Mouse (Mus musculus): ENCODE data around the gene Sparcl1. TPM values are rescaled to one million over a fixed set of nuclear protein-coding genes. Genes with fewer than 3 reads are reported as not detected.

Sparcl1 gene
- polyA plus RNA-seq (2015; fragmentation: Nextera tagmentation; extraction: Ambion mirVana), result 206 and 241 TPM in 2 replicates

DNA sequence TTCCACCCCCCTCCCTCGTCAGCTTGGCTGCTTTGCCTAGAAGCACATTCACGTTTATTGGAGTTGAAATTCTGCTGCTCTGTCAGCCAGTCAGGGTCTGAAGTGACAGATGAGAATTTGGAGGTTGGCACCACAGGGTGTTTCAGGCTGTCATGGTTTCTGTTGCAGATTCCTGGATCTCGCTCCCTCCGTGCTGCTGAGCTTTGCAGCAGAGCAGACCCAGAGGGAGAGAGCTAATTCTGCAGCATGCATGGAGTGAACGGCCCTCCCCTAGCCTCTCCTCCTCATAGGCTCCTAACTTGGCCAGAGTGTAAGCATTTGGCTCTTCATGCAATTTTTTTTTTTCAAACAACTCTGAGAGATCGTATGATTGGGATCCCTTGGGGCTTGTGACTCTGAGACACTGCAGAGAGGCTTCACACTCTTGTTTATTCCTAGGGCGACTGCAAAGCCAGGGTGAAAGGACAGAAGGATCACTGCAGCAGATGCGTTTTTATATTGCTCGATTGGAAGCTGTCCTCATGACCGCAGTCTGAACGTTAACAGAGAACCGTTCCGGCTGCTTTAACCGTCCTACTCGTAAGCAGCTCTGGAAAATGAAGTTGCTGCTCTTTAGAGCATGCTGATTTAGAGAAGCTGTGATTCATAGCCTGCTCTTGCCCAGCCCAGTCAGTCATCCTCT, at the start of gene Sparcl1:
Gene Sparcl1 (minus strand): TSS at position 243 of the 682 bp plus-strand sequence.
- H3K4me1 ChIP-seq (replicated peaks; ENCODE audit: control insufficient read depth, insufficient read depth), result peaks cover 3% of the 10 kb centered on the region; the same call in 1 of the 2 replicates
- H3K4me3 ChIP-seq (ENCODE audit: low read depth, low read length), result peak within 1 kb of the TSS; percentile 41
- DNase-seq (ENCODE audit: low spot score) (no peak), ATAC-seq (ENCODE audit: low FRiP score, low TSS enrichment) (peak; percentile 75; the same call in 1 of the 2 replicates)
- peak within 1 kb of the TSS; percentile 63 for H3K9ac ChIP-seq (ENCODE audit: low read length)
- no peaks in the 10 kb centered on the region for H3K27me3 ChIP-seq (ENCODE audit: control insufficient read depth, insufficient read depth, low read length)
- no peak for TF ChIP-seq CTCF (IDR thresholded peaks at IDR 0.05; ENCODE audit: low read depth)
- TF ChIP-seq EP300 (optimal IDR thresholded peaks at IDR 0.05), result no peak
- no peaks in the 10 kb centered on the region for H3K36me3 ChIP-seq (ENCODE audit: control insufficient read depth, insufficient read depth, low read length)
- no peaks in the 10 kb centered on the region for H3K9me3 ChIP-seq (ENCODE audit: control insufficient read depth, low read length)
- peak within 1 kb of the TSS; percentile 44 for H3K4me2 ChIP-seq (replicated peaks; ENCODE audit: low read depth)
- H3K27ac ChIP-seq (replicated peaks), result peak within 1 kb of the TSS; percentile 82
- WGBS, result 29% methylated on average over 15 of the region's 15 CpGs

DNA sequence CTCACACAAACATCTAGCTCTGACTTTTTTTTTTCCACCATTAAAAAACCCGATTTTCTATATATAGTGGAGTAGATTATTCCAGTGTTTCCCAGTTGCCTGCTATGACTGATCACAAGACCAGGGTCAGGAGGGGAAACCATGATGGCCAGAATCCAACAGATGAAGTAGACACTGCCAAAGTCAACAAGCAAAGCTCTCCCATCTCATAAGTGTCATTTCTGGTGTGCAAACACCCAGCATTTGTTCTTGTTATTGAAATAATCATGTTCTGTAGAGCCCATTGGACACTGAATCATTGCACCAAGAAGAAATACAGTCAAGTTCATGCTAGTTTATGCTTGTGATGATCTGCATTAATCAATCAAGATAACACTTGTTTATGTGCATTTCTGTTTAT, 47.9 kb upstream of the Sparcl1 start:
- Histone ChIP-seq H3K9me3 (ENCODE audit: control insufficient read depth, low read length) (no peaks in the 10 kb centered on the region), H3K36me3 (ENCODE audit: control insufficient read depth, insufficient read depth, low read length) (no peaks in the 10 kb centered on the region), H3K4me2 (replicated peaks; ENCODE audit: low read depth) (no peak overlapping the region), H3K4me1 (replicated peaks; ENCODE audit: control insufficient read depth, insufficient read depth) (no peaks in the 10 kb centered on the region), H3K27me3 (ENCODE audit: control insufficient read depth, insufficient read depth, low read length) (no peaks in the 10 kb centered on the region), H3K27ac (replicated peaks) (no peak overlapping the region), H3K9ac (ENCODE audit: low read length) (no peak overlapping the region), H3K4me3 (ENCODE audit: low read depth, low read length) (no peak overlapping the region)
- DNase-seq (ENCODE audit: low spot score) (no peak), ATAC-seq (ENCODE audit: low FRiP score, low TSS enrichment) (no peak)
- WGBS, result 46% methylated on average over 1 of the region's 1 CpGs
- TF ChIP-seq EP300 (optimal IDR thresholded peaks at IDR 0.05) (no peak), CTCF (IDR thresholded peaks at IDR 0.05; ENCODE audit: low read depth) (no peak)

DNA sequence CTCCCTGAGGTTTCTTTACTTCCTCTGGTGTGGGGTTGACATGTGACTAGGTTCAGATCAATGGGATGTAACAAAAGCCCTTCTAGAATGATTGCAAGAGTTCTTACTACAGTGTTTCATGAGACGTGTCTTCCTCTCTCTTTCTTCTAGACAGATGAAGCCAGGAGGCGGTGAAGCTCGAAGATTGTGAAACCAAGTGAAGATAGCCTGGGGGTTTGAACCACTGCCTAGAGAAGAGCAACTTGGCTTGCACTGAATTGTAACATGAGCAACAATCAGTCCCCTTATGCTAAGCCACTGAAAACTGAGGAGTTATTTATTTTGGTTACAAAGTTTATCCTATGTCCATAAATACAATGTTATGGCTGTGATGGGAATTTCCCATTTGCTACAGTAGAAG, 47.0 kb upstream of the Sparcl1 start:
- Histone ChIP-seq H3K9ac (ENCODE audit: low read length) (no peak overlapping the region), H3K4me2 (replicated peaks; ENCODE audit: low read depth) (no peak overlapping the region), H3K36me3 (ENCODE audit: control insufficient read depth, insufficient read depth, low read length) (no peaks in the 10 kb centered on the region), H3K27ac (replicated peaks) (no peak overlapping the region), H3K4me3 (ENCODE audit: low read depth, low read length) (no peak overlapping the region), H3K27me3 (ENCODE audit: control insufficient read depth, insufficient read depth, low read length) (no peaks in the 10 kb centered on the region), H3K9me3 (ENCODE audit: control insufficient read depth, low read length) (no peaks in the 10 kb centered on the region), H3K4me1 (replicated peaks; ENCODE audit: control insufficient read depth, insufficient read depth) (no peaks in the 10 kb centered on the region)
- DNase-seq (ENCODE audit: low spot score) (no peak), ATAC-seq (ENCODE audit: low FRiP score, low TSS enrichment) (no peak)
- TF ChIP-seq CTCF (IDR thresholded peaks at IDR 0.05; ENCODE audit: low read depth) (no peak), EP300 (optimal IDR thresholded peaks at IDR 0.05) (no peak)
- WGBS, result 78% methylated on average over 3 of the region's 3 CpGs

DNA sequence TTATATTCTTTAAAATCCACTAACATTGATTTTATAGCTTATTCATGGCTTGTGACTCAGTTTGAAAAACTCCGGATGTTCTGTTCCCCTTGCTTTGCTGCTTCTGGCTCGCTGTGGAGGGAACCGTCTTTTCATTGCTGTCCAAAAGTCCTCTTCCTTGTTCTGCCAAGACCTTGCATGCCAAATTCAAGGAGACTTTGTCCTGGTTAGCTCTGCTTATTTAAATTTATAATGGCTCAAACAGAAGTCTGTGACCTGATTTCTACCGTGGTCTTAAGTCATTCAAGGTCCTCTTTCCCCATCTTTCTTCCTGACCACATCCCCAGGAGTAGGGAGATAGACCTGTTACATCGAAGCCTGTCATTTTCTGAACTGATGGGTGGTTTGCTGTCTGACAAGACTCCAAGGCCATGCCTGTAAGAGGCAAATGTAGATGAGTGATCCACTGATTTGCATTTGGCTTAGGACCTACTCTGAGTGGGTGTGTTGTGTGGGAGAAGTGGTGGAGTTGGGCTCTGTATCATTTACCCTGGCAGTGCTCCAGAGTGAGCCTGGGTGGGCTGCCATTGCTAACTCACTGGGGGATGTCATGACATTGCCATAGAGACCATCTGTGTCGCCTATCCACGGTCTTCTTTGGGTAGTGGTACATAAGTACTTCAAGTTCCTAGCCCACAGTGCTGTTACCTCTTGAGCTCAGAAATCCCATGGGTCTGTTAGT, 45.0 kb upstream of the Sparcl1 start:
- Histone ChIP-seq H3K4me1 (replicated peaks; ENCODE audit: control insufficient read depth, insufficient read depth) (no peaks in the 10 kb centered on the region), H3K9me3 (ENCODE audit: control insufficient read depth, low read length) (no peaks in the 10 kb centered on the region), H3K9ac (ENCODE audit: low read length) (no peak overlapping the region), H3K27ac (replicated peaks) (no peak overlapping the region), H3K4me3 (ENCODE audit: low read depth, low read length) (no peak overlapping the region), H3K36me3 (ENCODE audit: control insufficient read depth, insufficient read depth, low read length) (no peaks in the 10 kb centered on the region), H3K4me2 (replicated peaks; ENCODE audit: low read depth) (no peak overlapping the region), H3K27me3 (ENCODE audit: control insufficient read depth, insufficient read depth, low read length) (no peaks in the 10 kb centered on the region)
- no peak for TF ChIP-seq CTCF (IDR thresholded peaks at IDR 0.05; ENCODE audit: low read depth)
- WGBS, result 72% methylated on average over 7 of the region's 7 CpGs
- DNase-seq (ENCODE audit: low spot score) (no peak), ATAC-seq (ENCODE audit: low FRiP score, low TSS enrichment) (no peak)

GRCm38 (mm10) chr5:104157701-104158100, 44.2 kb upstream of the Sparcl1 start:
- H3K4me2 ChIP-seq (replicated peaks; ENCODE audit: low read depth), result no peak overlapping the region
- 89% methylated on average over 7 of the region's 7 CpGs for WGBS
- no peak for ATAC-seq (ENCODE audit: low FRiP score, low TSS enrichment)
- H3K27ac ChIP-seq (replicated peaks), result no peak overlapping the region
- no peak overlapping the region for H3K9ac ChIP-seq (ENCODE audit: low read length)
- no peaks in the 10 kb centered on the region for H3K4me1 ChIP-seq (replicated peaks; ENCODE audit: control insufficient read depth, insufficient read depth)
- no peak for TF ChIP-seq EP300 (optimal IDR thresholded peaks at IDR 0.05)
- TF ChIP-seq CTCF (IDR thresholded peaks at IDR 0.05; ENCODE audit: low read depth), result no peak
- H3K27me3 ChIP-seq (ENCODE audit: control insufficient read depth, insufficient read depth, low read length), result no peaks in the 10 kb centered on the region
- H3K9me3 ChIP-seq (ENCODE audit: control insufficient read depth, low read length), result no peaks in the 10 kb centered on the region
- H3K36me3 ChIP-seq (ENCODE audit: control insufficient read depth, insufficient read depth, low read length), result no peaks in the 10 kb centered on the region
- no peak overlapping the region for H3K4me3 ChIP-seq (ENCODE audit: low read depth, low read length)
- DNase-seq (ENCODE audit: low spot score), result no peak

GRCm38 (mm10) chr5:104150196-104150595, 36.7 kb upstream of the Sparcl1 start:
- DNase-seq (ENCODE audit: low spot score) (no peak), ATAC-seq (ENCODE audit: low FRiP score, low TSS enrichment) (no peak)
- no peaks in the 10 kb centered on the region for H3K4me1 ChIP-seq (replicated peaks; ENCODE audit: control insufficient read depth, insufficient read depth)
- no peaks in the 10 kb centered on the region for H3K36me3 ChIP-seq (ENCODE audit: control insufficient read depth, insufficient read depth, low read length)
- H3K27ac ChIP-seq (replicated peaks), result no peak overlapping the region
- H3K9me3 ChIP-seq (ENCODE audit: control insufficient read depth, low read length), result no peaks in the 10 kb centered on the region
- no peak overlapping the region for H3K4me2 ChIP-seq (replicated peaks; ENCODE audit: low read depth)
- no peak for TF ChIP-seq CTCF (IDR thresholded peaks at IDR 0.05; ENCODE audit: low read depth)
- 89% methylated on average over 6 of the region's 6 CpGs for WGBS
- H3K27me3 ChIP-seq (ENCODE audit: control insufficient read depth, insufficient read depth, low read length), result no peaks in the 10 kb centered on the region
- no peak overlapping the region for H3K9ac ChIP-seq (ENCODE audit: low read length)
- no peak overlapping the region for H3K4me3 ChIP-seq (ENCODE audit: low read depth, low read length)
